Mouse (Mus musculus) liver, postnatal 0 days (tissue): ENCODE measurements around the gene Mettl16.

ENCODE experiments used
- CTCF ChIP-seq: sonication (generic); IDR thresholded peaks from 2 replicates; pipeline ENCODE4 v1.5.1; 2016; ENCODE audit warnings: antibody characterized with exemption, low read depth
- EP300 ChIP-seq: IDR thresholded peaks from 2 replicates; pipeline ENCODE4 v1.6.1; 2016; ENCODE audit warnings: antibody characterized with exemption, low read depth, mild to moderate bottlenecking

GRCm38 (mm10) chr11:74756631-74757030 is 14.0 kb upstream of the Mettl16 start:
- no peak for TF ChIP-seq CTCF
- TF ChIP-seq EP300, result no peak
